Mouse (Mus musculus): Measurements from ENCODE around the gene Gpbar1.

Gpbar1 gene

DNA sequence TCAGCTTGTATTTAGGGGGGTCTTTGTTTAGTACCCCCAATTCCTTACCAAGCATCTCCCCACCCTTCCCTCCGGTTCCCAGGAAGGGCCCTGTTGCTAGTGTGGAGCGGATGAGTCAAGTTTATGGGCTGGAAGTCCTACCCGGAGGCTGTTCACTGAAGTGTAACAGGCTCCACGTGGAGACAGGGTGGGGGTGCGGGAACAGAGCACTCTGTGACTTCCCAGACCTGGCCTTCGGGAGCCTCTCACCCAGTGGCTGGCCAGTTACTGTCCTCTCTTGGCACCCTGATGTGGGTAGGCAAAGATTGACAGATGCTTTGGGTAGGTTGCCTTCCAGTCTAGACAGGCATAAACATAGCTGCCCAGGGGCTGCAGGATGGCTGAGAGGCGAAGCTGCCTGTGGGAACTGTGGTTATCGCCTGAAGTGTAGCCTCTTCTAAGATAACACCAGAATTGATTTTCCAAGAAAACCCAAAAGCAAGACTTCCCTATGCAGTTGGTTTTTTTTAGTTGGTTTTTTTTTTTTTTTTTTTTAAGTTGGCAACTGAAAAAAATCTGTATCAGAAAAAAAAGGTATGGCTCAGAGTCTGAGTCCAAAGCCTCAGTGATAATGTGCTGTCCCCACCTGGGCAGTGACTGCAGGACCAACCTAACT lies 340 bp upstream of the Gpbar1 start:
- DNase-seq (ENCODE audit: low spot score in 2 of 2) = no peak

DNA sequence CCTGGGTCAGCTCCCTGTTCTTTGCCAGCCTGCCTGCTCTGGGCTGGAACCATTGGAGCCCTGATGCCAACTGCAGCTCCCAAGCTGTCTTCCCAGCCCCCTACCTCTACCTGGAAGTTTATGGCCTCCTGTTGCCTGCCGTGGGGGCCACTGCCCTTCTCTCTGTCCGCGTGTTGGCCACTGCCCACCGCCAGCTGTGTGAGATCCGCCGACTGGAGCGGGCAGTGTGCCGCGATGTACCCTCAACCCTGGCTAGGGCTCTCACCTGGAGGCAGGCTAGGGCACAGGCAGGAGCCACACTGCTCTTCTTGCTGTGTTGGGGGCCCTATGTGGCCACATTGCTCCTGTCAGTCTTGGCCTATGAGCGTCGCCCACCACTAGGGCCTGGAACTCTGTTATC lies 638 bp downstream of the Gpbar1 start:
- DNase-seq (ENCODE audit: low spot score in 2 of 2) = no peak

DNA sequence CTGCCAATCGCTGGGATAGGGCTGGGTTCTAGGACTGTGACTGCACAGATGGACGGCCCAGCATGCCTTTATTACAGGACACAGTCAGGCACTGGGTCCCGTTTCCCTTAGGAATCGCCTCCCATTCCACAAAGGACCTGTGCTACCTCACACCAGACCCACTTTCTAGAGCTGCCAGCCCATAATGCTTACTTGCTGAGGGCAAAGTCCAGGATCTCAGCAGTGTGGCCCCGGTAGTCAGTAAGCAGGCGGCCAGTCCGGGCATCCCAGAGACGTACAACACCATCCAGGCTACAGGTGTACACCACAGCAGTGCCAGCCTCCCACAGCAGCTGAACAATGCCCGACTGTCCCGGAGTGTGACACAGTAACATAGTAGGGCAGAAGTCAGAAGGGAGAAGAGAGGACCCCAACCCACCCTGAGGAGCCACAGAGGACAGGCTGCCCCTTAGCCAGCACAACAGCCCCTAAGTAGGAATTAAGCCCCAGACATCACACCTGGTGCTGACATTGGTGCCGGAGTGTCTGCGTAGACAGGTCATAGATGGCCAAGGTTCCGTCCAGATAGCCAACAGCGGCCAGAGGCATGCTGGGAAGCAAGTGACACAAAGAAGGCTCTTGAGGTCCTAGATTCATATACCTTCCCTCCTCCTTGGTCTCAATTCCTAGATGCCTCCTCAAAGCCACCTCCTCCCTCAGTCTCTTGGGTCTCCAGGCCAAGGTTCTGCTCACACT lies 2.4 kb downstream of the Gpbar1 start:
- no peak for DNase-seq (ENCODE audit: low spot score in 2 of 2)

DNA sequence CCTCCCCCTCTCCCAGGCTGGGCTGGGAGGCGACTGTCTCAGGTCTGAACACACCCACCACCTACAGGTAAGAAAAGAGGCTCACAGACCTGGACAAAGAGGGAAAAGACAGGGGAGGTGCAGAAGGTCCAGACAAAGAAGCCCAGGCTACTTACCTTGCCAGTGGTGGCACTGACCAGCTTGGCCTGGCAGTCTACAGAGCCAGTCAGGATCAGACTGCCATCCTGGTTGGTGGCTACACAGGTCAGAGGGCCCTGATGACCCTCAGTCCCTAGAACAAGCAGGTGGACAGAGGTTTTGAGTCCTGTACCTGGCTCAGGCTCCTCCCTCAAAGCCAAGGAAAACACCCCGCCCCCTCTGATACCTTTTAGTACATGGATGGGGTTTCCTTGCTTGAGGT lies 3.0 kb downstream of the Gpbar1 start:
- no peak for DNase-seq (ENCODE audit: low spot score in 2 of 2)

DNA sequence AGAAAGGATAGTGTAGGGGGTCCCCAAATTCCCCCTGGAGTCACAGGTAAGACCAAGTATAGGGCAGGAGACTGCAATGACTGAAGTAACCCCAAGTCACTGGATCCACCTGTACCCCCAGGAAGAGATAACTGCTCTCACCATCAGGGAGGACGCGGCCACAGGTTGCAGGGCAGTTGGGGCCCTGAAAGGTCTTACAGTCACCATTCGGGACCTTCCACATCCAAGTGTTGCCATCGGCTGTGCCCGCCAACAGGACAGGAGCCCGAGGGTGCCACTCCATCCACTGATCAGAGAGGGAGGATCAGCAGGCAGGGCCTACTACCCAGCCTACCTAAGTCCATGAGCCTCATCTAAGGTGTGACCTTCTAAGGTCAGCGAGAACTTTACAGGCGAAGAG lies 3.5 kb downstream of the Gpbar1 start:
- no peak for DNase-seq (ENCODE audit: low spot score in 2 of 2)

DNA sequence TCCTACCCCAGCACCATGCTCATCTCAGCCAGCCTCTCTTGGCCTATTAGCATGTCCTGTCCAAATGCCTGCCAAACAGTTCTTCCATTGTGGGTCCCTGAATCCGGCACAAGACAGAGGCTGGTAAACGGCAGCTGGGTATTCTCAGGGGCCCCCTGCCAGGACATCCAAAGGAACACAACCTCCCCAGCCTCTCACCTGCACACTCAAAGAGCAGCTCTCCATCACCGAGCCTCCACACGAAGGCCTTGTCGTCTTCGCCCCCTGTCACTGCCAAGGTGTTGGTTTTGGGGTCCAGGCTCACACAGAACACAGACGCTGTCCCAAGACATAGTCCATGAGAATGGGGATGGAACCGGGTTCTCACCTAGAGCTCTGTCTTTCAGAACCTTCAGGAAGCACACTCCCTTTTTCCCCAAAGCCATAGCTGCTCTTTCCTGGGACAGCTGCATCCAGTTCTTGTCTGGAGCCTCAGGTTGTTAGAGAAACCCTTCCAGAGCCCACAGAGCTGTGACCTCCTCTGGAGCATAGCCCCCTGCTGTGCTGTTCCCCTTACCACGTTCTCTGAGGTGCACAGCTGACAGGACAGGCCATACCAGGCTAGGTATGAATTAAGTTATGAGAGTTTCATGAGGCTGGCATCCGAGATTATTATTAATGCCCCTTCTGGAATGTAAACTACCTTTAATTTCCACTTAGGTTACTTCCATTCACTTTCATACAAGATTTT lies 4.7 kb downstream of the Gpbar1 start:
- DNase-seq (ENCODE audit: low spot score in 2 of 2) = no peak

DNA sequence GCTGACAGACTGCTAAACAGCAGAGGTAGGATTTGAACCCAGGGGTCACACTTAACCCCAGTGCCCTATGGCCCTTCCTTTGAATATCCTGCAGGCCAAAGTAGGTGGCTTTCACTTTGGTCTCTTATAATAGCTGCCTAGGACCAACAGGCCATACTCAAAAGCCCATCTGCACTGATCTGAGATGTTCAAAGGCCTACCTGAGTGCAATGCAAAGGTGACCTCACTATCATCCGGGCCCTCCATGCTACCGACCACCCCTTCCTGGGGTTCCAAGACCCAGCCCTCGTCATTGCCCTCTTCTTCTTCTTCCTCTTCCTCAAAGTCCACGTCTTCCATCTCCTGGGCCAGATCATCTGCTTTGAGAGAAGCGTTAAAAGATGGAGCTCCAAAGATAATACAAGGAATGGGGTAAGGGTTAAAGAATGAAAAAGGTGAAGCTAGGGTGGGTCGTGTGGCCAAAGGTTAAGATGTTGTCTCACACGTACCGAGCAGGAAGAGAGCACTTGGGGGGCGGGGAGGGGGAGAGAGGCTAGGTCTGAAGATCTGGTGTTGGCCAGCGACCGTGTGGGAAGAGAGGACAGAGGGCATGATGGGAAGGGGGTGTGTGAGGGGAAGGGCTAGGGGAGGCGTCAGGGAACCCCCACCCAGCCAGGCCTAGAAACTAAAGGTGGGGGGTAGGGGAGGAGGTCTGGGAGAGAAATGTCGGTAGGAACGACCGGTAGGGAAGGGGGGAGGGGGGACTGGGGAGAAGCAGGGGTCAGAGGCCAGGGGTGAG lies 5.5 kb downstream of the Gpbar1 start:
- DNase-seq (ENCODE audit: low spot score in 2 of 2) = peak; percentile 77 to 83

DNA sequence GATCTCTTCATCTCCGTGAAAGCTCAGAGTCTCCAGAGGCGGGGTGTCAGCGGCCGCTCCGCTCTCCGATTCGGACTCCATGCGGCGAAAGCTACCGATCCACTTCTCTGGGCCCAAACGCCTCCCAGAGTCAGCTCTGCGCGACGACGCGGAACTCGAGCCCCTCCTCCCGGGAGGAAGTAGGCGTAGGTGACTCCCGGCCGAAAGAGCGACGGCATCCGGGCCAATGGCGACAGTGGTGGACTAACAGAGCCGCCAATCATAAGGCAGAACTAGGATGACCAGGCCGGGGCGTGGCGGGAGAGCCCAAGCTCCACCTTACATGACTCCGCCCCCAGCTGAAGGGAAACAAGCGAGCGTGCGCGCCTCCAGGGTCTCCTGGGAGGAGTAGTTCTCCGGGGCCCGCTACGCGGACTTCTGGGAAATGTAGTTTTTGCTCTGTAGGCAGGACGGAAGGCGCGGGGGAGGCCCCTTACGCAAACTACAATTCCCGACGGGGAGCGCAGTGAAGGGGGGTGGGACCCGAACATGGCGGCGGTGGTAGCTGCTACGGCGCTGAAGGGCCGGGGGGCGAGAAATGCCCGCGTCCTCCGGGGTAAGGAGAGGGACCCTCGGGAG lies 6.3 kb downstream of the Gpbar1 start, which contains the start of the genes Aamp and Pnkd:
Aamp (minus strand) TSS at position 196 of the 618 bp plus-strand sequence.
Pnkd (plus strand) TSS at position 388 of the 618 bp plus-strand sequence.
- peak; percentile 100 for DNase-seq (ENCODE audit: low spot score in 2 of 2)

DNA sequence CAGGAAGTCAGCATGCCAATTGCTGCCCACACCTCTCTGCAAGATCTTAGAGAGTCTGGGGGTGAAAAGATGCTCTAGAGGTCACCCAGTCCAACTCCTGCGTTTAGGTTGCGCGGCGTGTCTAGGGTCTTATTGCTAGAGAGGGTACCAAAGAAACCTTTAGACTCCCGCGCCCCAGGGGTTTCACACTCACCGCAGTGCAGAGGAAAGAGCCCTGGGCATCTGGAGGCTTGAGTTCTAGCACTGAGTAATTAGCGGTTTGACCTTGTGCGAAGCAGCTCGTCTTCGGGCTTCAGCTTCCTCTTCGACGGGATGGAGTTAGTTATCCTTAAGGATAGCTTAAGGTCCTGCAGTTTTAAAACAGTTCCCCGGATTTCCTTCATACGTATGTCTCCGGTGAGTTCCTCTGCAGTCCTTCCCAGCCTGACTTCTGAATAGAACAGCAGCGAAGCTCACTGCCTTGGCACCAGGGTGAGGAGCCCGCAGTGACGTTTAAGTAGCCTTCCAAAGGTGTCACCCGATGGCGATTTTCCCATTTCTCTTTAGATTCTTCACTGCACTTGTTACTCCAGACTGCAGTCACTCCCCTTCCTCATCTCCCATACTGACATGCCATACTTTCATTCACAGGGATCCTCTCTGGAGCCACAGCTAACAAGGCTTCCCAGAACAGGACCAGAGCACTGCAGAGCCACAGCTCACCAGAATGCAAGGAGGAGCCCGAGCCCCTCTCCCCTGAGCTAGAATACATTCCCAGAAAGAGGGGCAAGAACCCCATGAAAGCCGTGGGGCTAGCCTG lies 7.1 kb downstream of the Gpbar1 start:
- no peak for DNase-seq (ENCODE audit: low spot score in 2 of 2)

DNA sequence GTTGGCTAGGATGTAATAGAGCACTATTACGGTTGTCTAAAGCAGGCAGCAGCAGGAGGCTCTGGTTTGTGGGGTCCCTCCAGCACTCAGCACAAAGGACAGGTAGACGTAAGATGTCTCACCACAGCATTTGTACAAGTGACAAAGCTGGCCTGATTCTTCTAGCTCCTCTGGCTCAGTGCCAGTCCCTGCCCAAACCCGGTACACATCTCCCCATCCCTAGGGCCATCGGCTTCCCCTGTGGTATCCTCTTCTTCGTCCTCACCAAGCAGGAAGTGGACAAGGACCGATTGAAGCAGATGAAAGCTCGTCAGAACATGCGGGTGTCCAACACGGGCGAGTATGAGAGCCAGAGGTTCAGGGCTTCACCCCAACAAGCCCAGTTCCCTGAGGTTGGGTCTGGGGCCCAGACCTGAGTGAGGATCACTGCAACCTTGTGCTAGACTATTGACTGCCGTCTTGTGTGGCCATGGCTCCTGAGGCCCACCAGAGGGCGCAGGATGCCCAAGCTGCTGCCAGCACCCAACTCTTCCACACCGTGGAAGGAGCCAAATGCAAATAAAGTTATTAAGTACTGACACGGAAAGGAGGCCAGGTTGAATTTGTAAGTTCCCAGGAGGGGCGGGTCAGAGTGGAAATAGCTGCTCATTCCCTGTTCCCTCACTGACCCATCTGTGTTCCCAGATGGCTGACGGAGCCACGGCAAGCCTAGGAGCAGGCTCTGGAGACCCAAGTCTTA lies 8.7 kb downstream of the Gpbar1 start:
- DNase-seq (ENCODE audit: low spot score in 2 of 2) = peak in 1 of 2 experiments; percentile 62

DNA sequence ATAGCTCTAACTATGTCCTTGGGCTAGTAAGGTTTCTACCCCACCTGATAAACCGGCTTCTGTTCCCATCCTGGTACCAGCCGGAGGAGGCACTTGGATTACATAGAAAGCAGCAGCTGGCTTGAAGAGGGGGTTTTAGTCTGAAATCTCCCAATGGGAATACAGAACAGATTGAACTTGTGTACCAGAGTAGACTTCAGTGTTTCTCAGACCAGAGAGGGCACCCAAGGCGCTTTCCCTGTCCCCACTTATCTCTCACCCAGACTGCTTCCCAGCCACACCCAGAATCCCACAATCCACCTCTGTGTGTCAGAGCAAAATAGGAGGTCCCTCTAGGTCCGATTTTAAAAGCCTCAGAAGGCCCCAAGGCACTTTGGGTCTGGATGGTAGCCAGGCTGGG lies 10.0 kb downstream of the Gpbar1 start:
- DNase-seq (ENCODE audit: low spot score in 2 of 2) = no peak

DNA sequence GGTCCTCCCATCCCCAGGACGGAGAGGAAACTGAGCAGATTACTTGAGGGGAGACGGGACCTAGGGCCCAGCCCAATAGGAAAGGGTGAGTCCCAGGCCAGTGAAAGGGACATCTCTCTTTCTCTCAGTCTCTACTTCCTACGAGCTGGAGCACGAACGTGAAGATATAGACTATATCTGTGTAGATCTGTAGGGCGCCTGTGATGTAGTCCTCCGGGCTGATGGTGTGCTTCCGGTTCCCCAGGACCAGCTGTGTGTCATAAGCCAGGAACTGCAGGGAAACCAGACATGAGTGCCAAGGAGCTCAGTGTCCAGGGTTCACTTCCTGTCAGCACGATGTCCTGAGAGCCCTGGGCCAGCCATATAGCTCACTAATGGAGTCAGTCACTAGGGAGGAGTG lies 10.9 kb downstream of the Gpbar1 start:
- DNase-seq (ENCODE audit: low spot score in 2 of 2) = no peak

DNA sequence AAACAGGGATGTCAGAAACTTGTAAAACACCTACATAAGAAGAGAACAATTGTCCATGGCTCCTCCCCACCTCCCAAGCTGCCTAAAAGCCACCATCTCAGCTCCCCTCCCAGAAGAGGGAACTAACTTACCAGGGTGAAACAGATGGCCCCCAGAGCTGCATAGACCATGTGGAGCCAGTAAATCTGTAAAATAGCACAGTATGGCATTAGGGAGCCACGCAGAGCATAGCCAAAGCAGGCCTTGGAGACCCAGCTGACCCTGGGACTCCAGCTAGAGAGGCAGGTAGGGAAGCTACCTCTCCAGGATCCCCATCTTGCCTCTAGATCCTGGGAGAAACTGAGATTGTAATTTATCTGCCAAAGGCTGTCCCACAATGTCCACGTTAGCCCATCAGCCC lies 11.4 kb downstream of the Gpbar1 start:
- no peak for DNase-seq (ENCODE audit: low spot score in 2 of 2)

DNA sequence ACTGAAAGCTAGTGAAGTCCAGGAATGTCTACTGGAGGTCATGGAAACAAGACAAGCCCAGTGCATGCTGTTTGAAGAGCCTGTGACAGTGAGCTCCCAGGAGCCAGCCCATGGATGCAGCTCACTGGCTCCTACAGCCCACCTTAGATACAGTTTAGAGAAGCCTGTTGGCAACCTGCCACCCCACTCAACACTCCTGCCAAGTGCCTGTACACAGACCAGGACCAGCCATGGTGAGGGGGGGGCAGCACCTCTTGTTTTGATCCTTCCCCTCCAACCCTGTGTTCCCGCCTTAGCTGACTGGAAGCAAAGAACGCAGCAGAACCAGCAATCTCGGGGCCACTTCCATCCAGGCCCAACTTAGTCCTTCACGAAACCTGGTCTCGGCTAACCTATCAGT lies 11.8 kb downstream of the Gpbar1 start:
- no peak for DNase-seq (ENCODE audit: low spot score in 2 of 2)

DNA sequence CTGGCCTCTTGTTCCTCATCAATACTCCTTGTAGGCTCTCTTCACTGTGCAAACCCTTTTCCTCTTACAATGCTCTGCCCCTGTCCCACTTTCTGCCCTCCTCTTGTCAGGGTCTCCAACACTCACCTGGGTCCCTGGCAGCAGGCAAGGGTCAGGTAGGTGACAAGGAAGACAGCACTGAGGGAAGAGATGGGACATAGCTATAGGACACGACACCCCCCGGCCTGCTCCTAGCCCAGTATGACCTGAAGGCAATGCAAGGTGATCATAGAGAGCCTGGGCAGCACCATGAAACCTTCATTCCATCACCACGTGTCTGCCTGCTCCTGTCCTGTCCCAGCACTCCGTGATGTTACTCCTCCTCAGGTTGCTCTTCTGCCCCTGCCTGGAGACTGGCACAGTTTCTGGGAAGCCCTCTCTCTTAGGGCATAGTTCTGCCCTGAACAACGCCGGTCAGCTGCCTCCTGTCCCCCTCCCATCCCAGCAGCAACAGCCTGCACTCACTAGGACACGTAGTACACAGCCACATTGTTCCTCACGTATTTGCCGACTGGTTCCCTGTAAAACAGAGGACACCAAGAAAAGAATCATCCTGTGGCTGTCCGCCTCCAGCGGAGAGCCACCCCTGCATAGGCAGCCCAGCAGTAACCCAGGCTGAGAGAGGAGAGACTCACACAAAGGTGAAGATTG lies 14.1 kb downstream of the Gpbar1 start:
- no peak for DNase-seq (ENCODE audit: low spot score in 2 of 2)

DNA sequence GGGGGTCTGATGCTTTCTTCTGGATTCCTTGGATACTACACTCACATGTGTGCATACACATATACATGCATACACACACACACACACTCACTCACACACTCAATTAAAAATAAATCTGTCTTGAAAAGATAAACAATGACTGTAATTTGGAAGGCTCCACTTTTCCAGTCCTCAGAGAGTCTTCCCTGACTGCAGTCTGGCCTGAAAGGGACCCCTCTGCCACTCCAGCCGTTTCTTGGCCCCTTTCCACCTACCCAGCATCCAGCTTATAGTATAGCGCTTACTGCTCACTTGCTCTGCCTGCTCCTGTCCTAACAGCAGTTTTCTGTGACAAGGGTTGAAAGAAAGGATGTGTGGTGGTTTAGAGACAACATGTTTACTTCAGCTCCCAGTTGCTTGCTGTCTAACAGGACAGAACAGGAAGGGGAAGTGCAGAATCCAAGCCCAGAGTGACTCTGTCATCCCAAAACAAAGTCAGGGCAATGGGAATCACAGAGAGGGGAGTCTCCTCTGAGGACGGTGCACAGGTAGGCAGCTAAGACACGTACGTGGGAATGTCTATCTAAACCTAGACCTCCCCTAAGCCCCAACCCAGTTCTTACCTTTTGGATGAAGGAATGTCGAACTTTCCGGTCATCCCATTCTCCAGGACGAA lies 15.1 kb downstream of the Gpbar1 start:
- no peak for DNase-seq (ENCODE audit: low spot score in 2 of 2)

DNA sequence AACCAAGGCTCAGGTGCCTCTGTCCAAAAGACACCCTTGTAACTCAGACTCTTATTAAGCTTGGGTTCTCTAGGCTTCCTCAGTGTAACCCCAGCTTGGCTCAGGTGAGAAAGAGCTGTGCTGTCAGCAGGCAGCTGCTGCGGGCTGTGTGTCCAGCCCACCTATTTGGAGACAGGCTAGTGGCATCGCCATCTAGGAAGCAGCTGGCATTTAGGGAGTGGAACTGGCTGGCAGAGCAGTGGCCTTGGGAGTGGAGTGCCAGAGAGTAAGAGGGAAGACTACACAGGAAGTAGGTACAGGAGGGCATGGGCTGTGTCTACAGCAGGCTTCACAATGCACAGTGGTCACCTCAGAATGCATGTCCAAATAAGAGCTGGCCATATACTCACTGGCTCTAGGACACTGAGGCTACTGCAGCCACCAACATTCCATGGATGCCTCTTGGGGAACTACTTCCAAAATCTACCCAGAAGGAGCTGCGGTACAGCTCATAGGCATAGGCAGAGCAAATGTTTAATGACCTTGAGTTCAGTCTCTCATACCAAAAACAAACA lies 15.8 kb downstream of the Gpbar1 start:
- no peak for DNase-seq (ENCODE audit: low spot score in 2 of 2)

DNA sequence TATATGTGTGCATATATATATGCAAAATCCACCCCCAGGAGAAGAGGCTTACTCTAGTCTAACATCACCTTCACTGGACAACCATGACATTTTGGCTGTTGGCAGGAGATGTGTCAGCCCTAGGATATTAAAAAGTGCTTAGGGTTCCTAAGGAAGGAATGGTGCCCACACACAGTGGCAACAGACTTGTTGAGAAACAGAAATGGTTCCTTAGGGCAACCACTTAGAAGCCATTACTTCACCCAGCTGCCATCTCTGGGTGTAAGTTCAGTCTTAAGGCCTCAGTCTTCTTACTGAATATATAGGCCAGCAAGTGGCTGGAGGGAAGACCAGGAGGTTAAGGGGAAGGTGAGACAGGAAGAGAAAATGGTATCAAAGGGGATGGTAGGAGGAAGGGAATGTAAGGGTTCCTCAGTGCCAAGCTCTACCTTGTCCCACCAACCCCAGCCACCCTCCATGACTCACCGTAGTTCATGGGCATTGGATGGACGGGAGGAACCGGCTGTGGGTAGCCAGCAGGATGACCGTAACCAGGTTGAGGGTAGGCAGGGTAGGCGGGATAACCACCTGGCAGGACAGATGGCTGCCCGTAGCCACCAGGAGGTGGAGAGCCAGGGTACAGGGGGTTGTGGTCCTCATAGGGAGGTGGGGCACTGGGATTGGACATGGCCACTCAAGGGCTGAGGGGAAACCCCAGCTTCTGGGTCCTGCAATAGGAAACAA lies 16.5 kb downstream of the Gpbar1 start:
- no peak for DNase-seq (ENCODE audit: low spot score in 2 of 2)
